Mouse (Mus musculus): ENCODE results near the gene Scrt2.

Scrt2 gene

GRCm38 (mm10) chr2:152105318-152106224 is 24.2 kb downstream of the Scrt2 start, which contains the start of gene Srxn1:
Gene Srxn1, plus strand, starts transcription at chr2:152105516.
- CTCF ChIA-PET: interaction anchor here (0.7 kb wide), 1 partner anchor 564 kb away, joined by 3 read pairs; no protein-coding TSS in a partner anchor

GRCm38 (mm10) chr2:152106225-152106595 is 24.9 kb downstream of the Scrt2 start:
- CTCF ChIA-PET: interaction anchor here (0.7 kb wide), 1 partner anchor 564 kb away, joined by 3 read pairs; no protein-coding TSS in a partner anchor

DNA sequence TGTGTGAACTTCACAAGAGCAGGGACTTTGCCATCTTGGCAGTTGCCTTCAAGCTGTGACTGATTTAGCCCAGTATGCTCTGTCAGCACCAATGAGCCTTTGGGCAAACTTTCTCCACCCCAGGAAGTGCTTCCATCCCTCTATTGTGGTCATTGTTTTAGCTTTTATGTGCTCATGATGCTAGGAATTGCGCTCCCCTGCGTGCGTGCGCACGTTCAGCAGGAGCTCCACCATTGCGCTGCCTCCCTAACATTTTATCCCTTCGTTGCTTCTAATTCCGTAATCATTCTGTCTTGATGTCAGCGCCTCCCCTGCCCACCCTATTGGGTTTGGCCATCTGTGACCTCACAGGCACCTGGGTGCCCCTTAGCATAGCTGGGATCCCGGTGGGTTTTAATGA is 25.3 kb downstream of the Scrt2 start:
- CTCF ChIA-PET: no interaction called here

DNA sequence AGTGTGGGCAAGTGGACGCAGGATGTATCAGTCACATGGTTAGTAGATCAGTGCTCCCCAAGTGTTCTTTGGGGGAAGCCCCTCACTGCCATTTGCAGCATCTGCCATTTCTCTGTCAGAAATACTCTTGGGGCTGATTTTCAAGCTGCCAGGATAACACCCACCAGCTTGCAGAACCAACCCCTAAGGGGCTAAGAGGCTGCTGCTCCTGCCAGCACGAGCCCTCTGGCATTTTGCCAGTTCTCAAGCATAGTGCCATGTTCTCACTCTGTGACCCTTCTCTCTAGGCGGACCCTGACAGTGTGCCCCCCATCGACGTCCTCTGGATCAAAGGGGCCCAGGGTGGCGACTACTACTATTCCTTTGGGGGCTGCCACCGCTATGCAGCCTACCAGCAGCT is 27.4 kb downstream of the Scrt2 start:
- CTCF ChIA-PET: no interaction called here

DNA sequence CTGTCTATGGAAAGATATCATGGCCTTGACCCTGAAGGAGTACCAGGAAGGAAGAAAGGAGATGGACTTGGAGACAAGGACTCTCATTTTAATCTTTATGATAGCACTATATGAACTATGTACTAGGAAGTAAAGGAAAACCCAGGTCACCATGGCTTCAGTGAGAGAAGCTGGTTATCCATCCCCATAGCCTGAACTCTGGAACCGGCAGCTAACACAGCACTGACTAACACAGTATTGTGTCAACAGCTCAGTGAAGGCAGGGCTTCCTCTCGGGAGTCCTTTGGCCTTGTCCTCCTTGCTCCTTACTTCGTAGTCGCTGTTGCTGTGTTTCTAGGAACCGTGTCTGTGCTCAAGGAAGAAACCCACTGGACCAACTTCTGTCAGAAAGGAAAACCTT is 28.1 kb downstream of the Scrt2 start:
- CTCF ChIA-PET: no interaction called here

DNA sequence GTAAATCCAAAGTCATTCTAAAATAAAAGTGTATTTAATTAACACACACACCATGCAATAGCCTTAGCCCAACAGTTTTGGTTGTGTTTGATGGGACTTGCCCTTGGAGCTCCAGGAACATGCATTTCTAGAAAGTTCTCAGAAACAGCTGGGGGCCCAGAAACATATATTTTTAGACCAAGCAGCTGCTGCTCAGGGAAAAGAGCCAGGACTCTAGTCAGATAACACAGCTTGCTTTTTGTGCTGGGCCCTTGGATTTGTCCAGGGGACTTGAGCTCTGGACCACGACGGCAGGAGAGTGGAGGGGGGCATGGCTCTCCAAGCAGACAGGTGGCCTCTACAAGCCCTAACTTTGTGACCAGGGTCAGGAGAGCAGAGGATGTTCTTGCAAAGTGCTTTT is 30.0 kb downstream of the Scrt2 start:
- CTCF ChIA-PET: interaction anchor here (0.9 kb wide), 1 partner anchor 49 kb away, joined by 3 read pairs; no protein-coding TSS in a partner anchor

GRCm38 (mm10) chr2:152111920-152112319 is 30.6 kb downstream of the Scrt2 start:
- CTCF ChIA-PET: interaction anchor here (0.8 to 0.9 kb wide), 2 partner anchors 23 to 50 kb away, joined by 3 read pairs; no protein-coding TSS in a partner anchor

- CTCF ChIA-PET: interaction anchor here (0.8 kb wide), 1 partner anchor 23 kb away, joined by 3 read pairs; no protein-coding TSS in a partner anchor
Measured at GRCm38 (mm10) chr2:152112490-152112889, 31.2 kb downstream of the Scrt2 start.

GRCm38 (mm10) chr2:152112970-152113369 is 31.6 kb downstream of the Scrt2 start:
- CTCF ChIA-PET: no interaction called here

- CTCF ChIA-PET: no interaction called here
Measured at GRCm38 (mm10) chr2:152114057-152114975, 33.0 kb downstream of the Scrt2 start.

DNA sequence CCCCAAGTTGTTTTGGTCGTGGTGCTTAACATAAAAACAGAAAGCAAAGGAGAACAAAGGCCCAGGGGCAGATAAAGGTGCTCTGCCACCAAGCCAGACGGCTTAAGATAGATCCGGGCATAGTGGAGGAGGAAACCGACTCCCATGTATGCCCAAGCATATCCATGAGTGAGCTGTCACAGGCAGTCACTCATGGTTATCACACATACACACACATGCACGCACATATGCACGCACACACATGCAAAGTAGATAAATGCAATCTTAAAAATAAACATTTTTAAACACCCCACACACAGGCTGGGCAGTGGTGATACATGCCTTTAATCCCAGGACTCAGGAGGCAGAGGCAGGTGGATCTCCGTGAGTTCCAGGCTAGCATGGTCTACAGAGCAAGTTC is 36.4 kb downstream of the Scrt2 start:
- CTCF ChIA-PET: no interaction called here

GRCm38 (mm10) chr2:152119228-152119865 is 38.0 kb downstream of the Scrt2 start:
- CTCF ChIA-PET: no interaction called here

DNA sequence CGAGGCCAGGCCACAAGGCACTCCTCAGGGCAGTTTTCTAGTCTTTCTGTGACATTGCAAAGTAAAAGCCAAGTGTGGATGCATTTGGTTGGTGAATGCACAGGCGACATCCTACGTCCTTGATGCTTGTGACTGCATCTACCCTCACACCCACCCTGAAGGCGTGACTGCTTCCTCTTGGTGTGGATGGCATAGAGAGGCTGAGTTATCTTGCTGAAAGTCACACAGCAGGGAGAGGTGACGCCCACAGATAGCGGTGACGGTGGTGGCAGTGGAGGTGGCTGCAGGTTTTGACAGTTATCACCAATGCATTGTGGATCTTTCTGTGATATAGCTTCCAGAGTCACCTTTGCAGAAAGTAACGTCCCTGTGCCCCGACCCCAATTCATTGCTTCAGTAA is 41.6 kb downstream of the Scrt2 start:
- CTCF ChIA-PET: no interaction called here

GRCm38 (mm10) chr2:152128597-152128996 is 47.3 kb downstream of the Scrt2 start:
- CTCF ChIA-PET: no interaction called here

DNA sequence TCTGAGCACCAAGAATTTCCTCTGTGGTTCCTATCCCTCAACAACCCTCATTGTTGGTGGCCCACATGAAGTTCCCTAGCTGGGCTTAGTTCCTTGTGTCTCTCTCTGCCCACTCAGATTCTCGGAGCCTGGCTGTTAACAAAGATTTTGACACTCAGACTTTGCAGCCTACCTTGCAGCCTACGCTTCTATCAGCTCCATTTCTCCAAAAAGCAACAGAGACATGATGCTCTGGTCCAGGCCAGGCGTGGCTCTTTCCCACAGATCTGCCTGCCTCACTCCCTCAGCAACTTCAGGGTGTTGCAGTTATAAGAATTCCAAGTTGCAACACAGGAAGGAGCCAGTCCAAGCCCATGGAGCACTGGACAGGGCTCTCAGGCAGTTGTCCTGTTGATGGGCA is 48.4 kb downstream of the Scrt2 start:
- CTCF ChIA-PET: no interaction called here

- CTCF ChIA-PET: no interaction called here
Measured at GRCm38 (mm10) chr2:152132016-152132415, 50.7 kb downstream of the Scrt2 start.

DNA sequence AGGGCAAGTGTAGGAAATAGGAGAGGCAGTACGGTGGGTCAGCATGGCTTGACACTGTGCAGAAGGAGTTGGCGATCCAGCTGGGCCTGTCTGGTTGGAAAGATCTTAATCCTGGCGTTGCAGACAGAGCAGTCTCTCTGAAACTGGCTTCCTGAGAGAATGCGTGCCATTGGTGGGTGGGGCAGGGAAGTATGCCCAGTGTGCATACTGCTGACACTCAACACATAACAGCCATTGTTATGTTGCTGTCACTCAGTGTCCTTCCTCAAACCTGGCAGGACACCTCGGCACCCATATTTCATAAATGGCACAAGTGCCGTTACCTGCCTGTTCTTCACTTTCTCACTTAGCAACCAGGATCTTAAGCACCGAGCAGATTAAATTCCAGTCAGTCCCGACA is 51.4 kb downstream of the Scrt2 start:
- CTCF ChIA-PET: no interaction called here

DNA sequence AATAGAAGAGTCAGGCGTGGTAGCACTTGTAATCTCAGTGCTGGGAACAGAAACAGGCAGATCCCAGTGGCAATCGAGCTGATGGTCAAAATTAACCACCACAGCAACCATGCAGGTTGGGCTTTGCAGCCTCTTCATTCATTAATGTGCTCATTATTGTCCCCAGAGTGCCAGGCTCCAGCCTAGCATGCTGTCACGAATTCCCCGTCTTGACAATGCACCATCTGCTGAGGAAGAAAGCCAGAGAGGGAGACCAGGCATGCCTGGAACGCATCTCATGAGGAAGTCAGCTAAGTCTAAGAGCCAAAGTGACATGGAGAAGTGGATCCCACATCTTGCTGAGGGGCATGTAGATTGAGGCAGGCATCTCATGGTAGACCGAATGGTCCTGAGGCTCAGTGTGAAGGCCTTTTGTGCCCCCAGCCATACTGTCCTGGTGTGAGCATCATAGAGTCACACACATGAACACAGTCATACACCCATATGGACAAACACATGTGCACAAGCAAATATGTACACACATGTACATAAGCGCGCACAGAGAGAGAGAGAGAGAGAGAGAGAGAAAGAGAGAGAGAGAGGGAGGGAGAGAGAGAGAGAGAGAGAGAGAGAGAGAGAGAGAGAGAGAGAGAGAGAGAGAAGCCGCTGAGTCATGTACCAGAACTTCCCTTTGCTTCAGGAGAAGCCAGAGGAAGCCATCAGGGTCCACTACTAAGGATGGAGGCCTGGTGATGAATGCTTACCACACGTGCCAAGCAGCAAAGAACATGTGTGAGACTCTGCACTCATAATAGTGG is 58.1 kb downstream of the Scrt2 start:
- CTCF ChIA-PET: no interaction called here

DNA sequence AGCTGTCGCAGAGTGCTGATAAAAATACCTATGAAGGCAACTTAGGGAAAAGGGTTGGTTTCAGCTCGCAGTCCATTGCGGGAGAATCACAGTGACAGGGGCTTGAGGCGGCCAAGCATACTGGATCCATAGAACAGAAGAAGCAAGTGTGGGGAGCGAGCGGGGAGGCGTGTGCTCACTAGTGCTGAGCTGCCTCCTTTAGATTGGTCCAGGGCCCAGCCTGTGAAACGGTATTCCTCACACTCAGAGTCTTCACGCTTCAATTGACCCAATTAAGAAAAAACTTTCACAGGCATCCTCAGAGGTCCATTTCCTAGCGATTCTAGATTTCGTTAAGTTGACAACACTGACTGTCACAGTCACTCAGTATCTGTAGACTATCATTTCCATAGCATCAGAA is 59.6 kb downstream of the Scrt2 start:
- CTCF ChIA-PET: no interaction called here

- CTCF ChIA-PET: no interaction called here
Measured at GRCm38 (mm10) chr2:152141491-152141890, 60.2 kb downstream of the Scrt2 start.

GRCm38 (mm10) chr2:152142046-152142445 is 60.7 kb downstream of the Scrt2 start:
- CTCF ChIA-PET: no interaction called here
